Mouse (Mus musculus): ENCODE results near the gene Gemin5. TPM values are rescaled to one million over a fixed set of nuclear protein-coding genes. Genes with fewer than 3 reads are reported as not detected.
"Not testable (repeated sequence)": the region's sequence is repeated elsewhere in the genome, so short reads cannot be mapped to it uniquely, and the experiment has no call there.

Gemin5 gene
- polyA plus RNA-seq, 1 experiment from 2014 or later, result 19.6 TPM

DNA sequence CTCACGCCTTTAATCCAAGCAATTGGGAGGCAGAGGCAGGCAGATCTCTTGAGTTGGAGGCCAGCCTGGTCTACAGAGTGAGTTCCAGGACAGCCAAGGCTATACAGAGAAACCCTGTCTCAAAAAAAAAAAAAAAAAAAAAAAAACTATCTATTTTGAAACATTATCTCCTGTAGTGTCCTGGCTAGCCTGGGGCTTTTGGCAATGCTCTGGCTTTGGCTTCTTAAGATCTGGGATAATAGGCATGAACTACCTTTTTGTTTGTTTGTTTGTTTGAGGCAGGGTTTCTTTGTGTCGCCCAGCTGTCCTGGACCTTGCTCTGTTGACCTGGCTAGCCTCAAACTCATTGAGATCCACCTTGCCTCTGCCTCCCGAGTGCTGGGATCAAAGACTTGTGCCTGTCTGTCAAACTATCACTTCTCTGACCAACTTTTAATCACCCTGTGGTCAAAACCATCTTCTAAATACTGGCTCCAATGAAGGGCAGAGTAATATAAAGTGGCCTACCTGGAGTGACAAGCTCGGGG, 67.1 kb downstream of the Gemin5 start:
- no peak for ATAC-seq (ENCODE audit: low read depth)
- 78% methylated on average over 4 of the region's 4 CpGs for WGBS
- H3K9me3 ChIP-seq (ENCODE audit: control insufficient read depth, low read length), result no peaks in the 10 kb centered on the region

DNA sequence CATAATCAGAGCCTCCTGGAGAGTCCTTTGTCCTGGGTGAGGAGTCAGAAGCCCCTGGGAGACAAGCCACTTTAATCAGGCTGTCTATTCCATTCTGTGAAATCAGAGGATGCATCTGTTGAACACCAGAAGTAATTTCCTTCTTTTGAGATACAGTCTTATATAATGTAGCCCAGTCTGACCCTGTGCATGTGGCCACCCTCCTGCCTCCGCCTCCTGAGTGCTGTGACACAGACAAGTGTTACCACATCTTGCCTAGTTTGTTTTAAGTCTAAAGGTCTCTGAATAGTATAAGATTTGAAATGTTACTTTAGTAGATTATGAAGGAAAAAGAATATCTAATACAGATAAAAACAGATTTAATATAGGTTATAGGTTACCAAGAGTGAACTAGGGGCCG, 68.3 kb downstream of the Gemin5 start:
- no peak overlapping the region for H3K9ac ChIP-seq (ENCODE audit: low read depth, low read length)
- H3K27me3 ChIP-seq (replicated peaks; ENCODE audit: control insufficient read depth, insufficient read depth, low read length), result no peaks in the 10 kb centered on the region
- H3K4me2 ChIP-seq (ENCODE audit: low read depth, low read length), result no peak overlapping the region
- no peak overlapping the region for H3K4me3 ChIP-seq (ENCODE audit: low read depth, low read length)
- ATAC-seq (ENCODE audit: low read depth) (no peak), DNase-seq (ENCODE audit: low spot score) (no peak)
- WGBS, result 92% methylated on average over 2 of the region's 2 CpGs
- H3K9me3 ChIP-seq (ENCODE audit: control insufficient read depth, low read length), result no peaks in the 10 kb centered on the region
- H3K27ac ChIP-seq (replicated peaks; ENCODE audit: low read depth, low read length), result no peak overlapping the region
- peaks cover 5% of the 10 kb centered on the region for H3K4me1 ChIP-seq (ENCODE audit: control insufficient read depth, insufficient read depth, low read length)
- H3K36me3 ChIP-seq (ENCODE audit: control insufficient read depth, insufficient read depth, low read length), result no peaks in the 10 kb centered on the region

More for the DNA sequence above, 67.1 kb downstream of the Gemin5 start:
- no peaks in the 10 kb centered on the region for H3K36me3 ChIP-seq (ENCODE audit: control insufficient read depth, insufficient read depth, low read length)
- no peak overlapping the region for H3K4me3 ChIP-seq (ENCODE audit: low read depth, low read length)
- H3K27me3 ChIP-seq (replicated peaks; ENCODE audit: control insufficient read depth, insufficient read depth, low read length), result no peaks in the 10 kb centered on the region
- no peak for DNase-seq (ENCODE audit: low spot score)
- H3K9ac ChIP-seq (ENCODE audit: low read depth, low read length), result no peak overlapping the region
- peaks cover 11% of the 10 kb centered on the region for H3K4me1 ChIP-seq (ENCODE audit: control insufficient read depth, insufficient read depth, low read length)
- no peak overlapping the region for H3K4me2 ChIP-seq (ENCODE audit: low read depth, low read length)
- no peak overlapping the region for H3K27ac ChIP-seq (replicated peaks; ENCODE audit: low read depth, low read length)

DNA sequence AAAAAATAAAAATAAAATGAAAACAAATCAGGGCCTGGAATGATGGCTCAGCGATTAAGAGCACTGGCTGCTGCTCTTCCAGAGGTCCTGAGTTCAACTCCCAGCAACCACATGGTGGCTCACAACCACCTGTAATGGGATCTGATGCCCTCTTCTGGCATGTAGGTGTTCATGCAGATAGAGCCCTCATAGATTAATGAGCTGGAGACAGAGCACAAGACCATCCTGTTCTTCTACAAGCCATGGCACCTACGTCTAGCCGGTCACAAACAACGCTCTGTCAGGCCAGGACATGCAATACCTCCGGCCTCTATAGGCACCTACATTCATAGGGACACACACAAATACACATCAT, 70.0 kb downstream of the Gemin5 start:
- not testable (repeated sequence) for H3K4me3 ChIP-seq (ENCODE audit: low read depth, low read length); H3K36me3 ChIP-seq (ENCODE audit: control insufficient read depth, insufficient read depth, low read length); ATAC-seq (ENCODE audit: low read depth); H3K9ac ChIP-seq (ENCODE audit: low read depth, low read length); DNase-seq (ENCODE audit: low spot score); H3K9me3 ChIP-seq (ENCODE audit: control insufficient read depth, low read length); H3K4me1 ChIP-seq (ENCODE audit: control insufficient read depth, insufficient read depth, low read length); H3K27ac ChIP-seq (replicated peaks; ENCODE audit: low read depth, low read length); H3K27me3 ChIP-seq (replicated peaks; ENCODE audit: control insufficient read depth, insufficient read depth, low read length)
- H3K4me2 ChIP-seq (ENCODE audit: low read depth, low read length), result peak overlapping the region; percentile 76
- 64% methylated on average over 5 of the region's 5 CpGs for WGBS

- Histone ChIP-seq H3K9me3 (ENCODE audit: control insufficient read depth, low read length) (no peaks in the 10 kb centered on the region), H3K27me3 (replicated peaks; ENCODE audit: control insufficient read depth, insufficient read depth, low read length) (no peaks in the 10 kb centered on the region), H3K27ac (replicated peaks; ENCODE audit: low read depth, low read length) (no peak overlapping the region), H3K4me3 (ENCODE audit: low read depth, low read length) (peak overlapping the region; percentile 41), H3K4me2 (ENCODE audit: low read depth, low read length) (peak overlapping the region; percentile 76), H3K9ac (ENCODE audit: low read depth, low read length) (peak overlapping the region; percentile 55), H3K36me3 (ENCODE audit: control insufficient read depth, insufficient read depth, low read length) (no peaks in the 10 kb centered on the region), H3K4me1 (ENCODE audit: control insufficient read depth, insufficient read depth, low read length) (no peaks in the 10 kb centered on the region)
- DNase-seq (ENCODE audit: low spot score) (no peak), ATAC-seq (ENCODE audit: low read depth) (peak; percentile 38; the same call in 1 of the 2 replicates)
- WGBS, result 0% methylated on average over 21 of the region's 38 CpGs
Observed at GRCm38 (mm10) chr11:58097621-58098365, 70.5 kb downstream of the Gemin5 start.

DNA sequence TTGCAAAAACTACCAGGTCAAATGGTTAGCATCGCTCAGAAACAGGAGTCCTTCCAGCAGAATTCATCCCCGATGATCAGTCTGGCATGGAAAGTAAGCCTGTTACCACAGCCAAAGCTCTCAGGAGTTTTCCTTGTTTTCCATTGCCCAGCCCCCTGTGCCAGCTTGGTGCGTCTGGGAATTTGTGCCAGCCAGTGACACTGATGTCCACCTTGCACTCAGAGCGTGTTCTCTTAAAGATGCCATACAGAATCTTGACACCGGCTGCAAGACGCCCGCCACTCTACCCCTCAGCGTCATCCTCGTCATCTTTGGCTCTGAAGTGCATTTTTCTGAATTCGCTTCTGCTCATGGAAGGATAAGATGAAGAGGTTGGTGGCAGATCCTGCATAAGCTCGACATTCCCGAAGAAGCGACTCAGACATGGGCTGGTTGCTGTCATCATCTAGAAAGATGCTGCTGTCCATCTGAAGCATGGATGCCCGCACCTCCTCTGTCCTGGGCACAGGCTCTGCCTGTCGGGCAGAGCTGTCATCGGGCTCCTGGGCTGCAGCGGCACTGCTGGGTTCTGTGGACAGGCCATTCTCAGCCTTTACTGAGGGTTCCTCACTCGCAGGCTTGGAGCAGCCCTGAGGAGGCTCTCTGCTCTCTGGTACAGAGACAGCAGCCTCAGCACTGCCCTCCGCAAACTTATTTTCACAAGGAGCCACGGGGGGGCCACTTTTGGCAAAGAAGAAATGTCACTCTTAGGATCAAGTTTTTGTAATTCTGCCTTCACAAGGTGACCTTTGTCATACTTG, 71.3 kb downstream of the Gemin5 start:
- Histone ChIP-seq H3K9ac (ENCODE audit: low read depth, low read length) (no peak overlapping the region), H3K4me2 (ENCODE audit: low read depth, low read length) (peak overlapping the region; percentile 76), H3K4me3 (ENCODE audit: low read depth, low read length) (peak overlapping the region; percentile 41; the same call in 1 of the 2 replicates), H3K27me3 (replicated peaks; ENCODE audit: control insufficient read depth, insufficient read depth, low read length) (no peaks in the 10 kb centered on the region), H3K4me1 (ENCODE audit: control insufficient read depth, insufficient read depth, low read length) (no peaks in the 10 kb centered on the region), H3K9me3 (ENCODE audit: control insufficient read depth, low read length) (no peaks in the 10 kb centered on the region), H3K36me3 (ENCODE audit: control insufficient read depth, insufficient read depth, low read length) (no peaks in the 10 kb centered on the region), H3K27ac (replicated peaks; ENCODE audit: low read depth, low read length) (no peak overlapping the region)
- WGBS, result 45% methylated on average over 20 of the region's 20 CpGs
- DNase-seq (ENCODE audit: low spot score) (no peak), ATAC-seq (ENCODE audit: low read depth) (no peak)

DNA sequence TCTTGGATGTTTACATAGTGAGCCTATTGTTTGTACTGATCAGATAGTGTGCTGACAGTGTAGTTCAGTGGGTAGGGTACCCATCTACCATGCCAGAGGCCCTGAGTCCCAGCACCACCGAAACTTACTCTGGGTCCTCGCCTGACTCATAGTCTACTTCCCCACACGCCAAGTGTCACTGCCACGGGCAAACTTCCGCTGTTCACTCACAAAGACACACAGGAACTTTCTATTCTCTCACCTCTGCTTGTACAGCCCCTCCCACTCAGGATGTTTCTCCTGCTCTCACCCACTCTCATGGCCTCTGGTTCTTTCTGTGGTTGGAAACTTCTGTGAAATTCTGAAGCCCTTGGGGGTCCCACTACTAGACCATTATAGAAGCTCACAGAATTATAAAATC, 72.2 kb downstream of the Gemin5 start:
- DNase-seq (ENCODE audit: low spot score) (no peak), ATAC-seq (ENCODE audit: low read depth) (no peak)
- 83% methylated on average over 5 of the region's 5 CpGs for WGBS

GRCm38 (mm10) chr11:58095561-58095960, 72.8 kb downstream of the Gemin5 start:
- Histone ChIP-seq H3K4me1 (ENCODE audit: control insufficient read depth, insufficient read depth, low read length) (no peaks in the 10 kb centered on the region), H3K36me3 (ENCODE audit: control insufficient read depth, insufficient read depth, low read length) (no peaks in the 10 kb centered on the region), H3K4me2 (ENCODE audit: low read depth, low read length) (no peak overlapping the region), H3K27ac (replicated peaks; ENCODE audit: low read depth, low read length) (no peak overlapping the region), H3K27me3 (replicated peaks; ENCODE audit: control insufficient read depth, insufficient read depth, low read length) (no peaks in the 10 kb centered on the region), H3K4me3 (ENCODE audit: low read depth, low read length) (no peak overlapping the region), H3K9ac (ENCODE audit: low read depth, low read length) (no peak overlapping the region), H3K9me3 (ENCODE audit: control insufficient read depth, low read length) (no peaks in the 10 kb centered on the region)
- no peak for DNase-seq (ENCODE audit: low spot score)
- ATAC-seq (ENCODE audit: low read depth), result no peak
- WGBS, result 90% methylated on average over 1 of the region's 1 CpGs

More for the DNA sequence above, 72.2 kb downstream of the Gemin5 start:
- no peak overlapping the region for H3K9ac ChIP-seq (ENCODE audit: low read depth, low read length)
- no peaks in the 10 kb centered on the region for H3K27me3 ChIP-seq (replicated peaks; ENCODE audit: control insufficient read depth, insufficient read depth, low read length)
- H3K36me3 ChIP-seq (ENCODE audit: control insufficient read depth, insufficient read depth, low read length), result no peaks in the 10 kb centered on the region
- no peaks in the 10 kb centered on the region for H3K9me3 ChIP-seq (ENCODE audit: control insufficient read depth, low read length)
- no peak overlapping the region for H3K27ac ChIP-seq (replicated peaks; ENCODE audit: low read depth, low read length)
- no peak overlapping the region for H3K4me2 ChIP-seq (ENCODE audit: low read depth, low read length)
- H3K4me1 ChIP-seq (ENCODE audit: control insufficient read depth, insufficient read depth, low read length), result no peaks in the 10 kb centered on the region
- H3K4me3 ChIP-seq (ENCODE audit: low read depth, low read length), result no peak overlapping the region

- Histone ChIP-seq H3K4me1 (ENCODE audit: control insufficient read depth, insufficient read depth, low read length) (no peaks in the 10 kb centered on the region), H3K9ac (ENCODE audit: low read depth, low read length) (no peak overlapping the region), H3K4me2 (ENCODE audit: low read depth, low read length) (no peak overlapping the region), H3K27ac (replicated peaks; ENCODE audit: low read depth, low read length) (no peak overlapping the region), H3K9me3 (ENCODE audit: control insufficient read depth, low read length) (no peaks in the 10 kb centered on the region), H3K4me3 (ENCODE audit: low read depth, low read length) (no peak overlapping the region), H3K36me3 (ENCODE audit: control insufficient read depth, insufficient read depth, low read length) (no peaks in the 10 kb centered on the region), H3K27me3 (replicated peaks; ENCODE audit: control insufficient read depth, insufficient read depth, low read length) (no peaks in the 10 kb centered on the region)
- ATAC-seq (ENCODE audit: low read depth) (no peak), DNase-seq (ENCODE audit: low spot score) (no peak)
- 70% methylated on average over 4 of the region's 4 CpGs for WGBS
Observed at GRCm38 (mm10) chr11:58094766-58095165, 73.6 kb downstream of the Gemin5 start.
